Mouse (Mus musculus) urinary bladder, postnatal 25 days (tissue): ENCODE results near the gene Vmn1r101.
"Not testable (repeated sequence)": the region's sequence is repeated elsewhere in the genome, so short reads cannot be mapped to it uniquely, and the experiment has no call there.

ENCODE experiments used
- DNase-seq: peaks from one replicate; pipeline ENCODE4 v3.0.0; 2022; ENCODE audit warnings: low spot score

Vmn1r101 gene

DNA sequence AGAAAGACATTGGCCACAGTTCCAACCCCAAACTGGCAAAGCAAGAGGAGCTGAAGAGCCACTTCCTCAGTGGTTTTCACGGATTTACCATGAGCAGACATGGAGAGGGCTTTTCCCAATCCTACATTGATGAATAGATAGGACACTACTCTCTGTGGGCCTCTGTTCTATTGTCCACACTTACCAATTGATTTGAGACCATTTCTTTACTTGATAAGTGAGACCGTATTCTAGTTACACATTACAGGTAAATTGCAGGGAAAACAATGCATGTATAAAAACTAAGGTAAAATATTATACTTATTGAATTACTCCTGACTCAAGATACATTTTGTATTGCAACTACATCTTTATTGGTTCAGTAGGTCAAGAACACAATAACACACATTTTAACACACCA, at the start of gene Vmn1r101:
Gene Vmn1r101, minus strand, starts transcription at position 101 of the 400 bp plus-strand sequence.
- DNase-seq = not testable (repeated sequence)

DNA sequence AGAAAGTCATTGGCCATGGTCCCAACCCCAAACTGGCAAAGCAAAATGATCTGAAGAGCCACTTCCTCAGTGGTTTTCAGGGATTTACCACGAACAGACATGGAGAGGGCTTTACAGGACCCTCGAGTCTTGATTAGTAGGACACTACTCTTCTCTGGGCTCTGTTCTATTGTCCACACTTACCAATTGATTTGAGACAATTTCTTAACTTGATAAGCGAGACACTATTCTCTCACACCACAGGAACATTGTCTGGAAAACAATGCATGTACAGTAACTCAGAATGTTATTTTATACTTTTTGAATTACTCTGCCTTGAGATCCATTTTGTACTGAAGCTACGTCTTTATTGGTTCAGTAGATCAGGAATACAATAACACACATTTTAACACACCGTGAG, 32.4 kb upstream of the Vmn1r101 start, which contains the start of gene Gm10670:
Gene Gm10670, minus strand, starts transcription at position 101 of the 400 bp plus-strand sequence.
- not testable (repeated sequence) for DNase-seq

DNA sequence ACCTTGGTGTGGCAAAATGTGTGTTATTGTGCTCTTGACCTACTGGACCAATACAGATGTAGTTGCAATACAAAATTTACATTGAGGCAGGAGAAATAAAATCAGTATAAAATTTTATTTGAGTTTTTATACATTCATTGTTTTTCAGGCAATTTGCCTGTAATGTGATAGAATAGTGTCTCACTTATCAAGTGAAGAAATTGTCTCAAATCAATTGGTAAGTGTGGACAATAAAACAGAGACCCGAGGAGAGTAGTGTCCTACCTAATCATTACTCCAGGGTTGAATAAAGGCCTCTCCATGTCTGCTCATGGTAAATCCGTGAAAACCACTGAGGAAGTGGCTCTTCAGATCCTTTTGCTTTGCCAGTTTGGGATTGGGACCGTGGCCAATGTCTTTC, 24.8 kb downstream of the Vmn1r101 start, which contains the start of gene Vmn1r100:
Gene Vmn1r100, plus strand, starts transcription at position 301 of the 400 bp plus-strand sequence.
- DNase-seq = not testable (repeated sequence)
